Mouse (Mus musculus): ENCODE measurements at regions not wholly inside any gene's neighbourhood (a gene's known extent, or its start where the extent isn't known, plus 50 kb on each side); places are given as distances from the start of the nearest gene placed in this dataset.

DNA sequence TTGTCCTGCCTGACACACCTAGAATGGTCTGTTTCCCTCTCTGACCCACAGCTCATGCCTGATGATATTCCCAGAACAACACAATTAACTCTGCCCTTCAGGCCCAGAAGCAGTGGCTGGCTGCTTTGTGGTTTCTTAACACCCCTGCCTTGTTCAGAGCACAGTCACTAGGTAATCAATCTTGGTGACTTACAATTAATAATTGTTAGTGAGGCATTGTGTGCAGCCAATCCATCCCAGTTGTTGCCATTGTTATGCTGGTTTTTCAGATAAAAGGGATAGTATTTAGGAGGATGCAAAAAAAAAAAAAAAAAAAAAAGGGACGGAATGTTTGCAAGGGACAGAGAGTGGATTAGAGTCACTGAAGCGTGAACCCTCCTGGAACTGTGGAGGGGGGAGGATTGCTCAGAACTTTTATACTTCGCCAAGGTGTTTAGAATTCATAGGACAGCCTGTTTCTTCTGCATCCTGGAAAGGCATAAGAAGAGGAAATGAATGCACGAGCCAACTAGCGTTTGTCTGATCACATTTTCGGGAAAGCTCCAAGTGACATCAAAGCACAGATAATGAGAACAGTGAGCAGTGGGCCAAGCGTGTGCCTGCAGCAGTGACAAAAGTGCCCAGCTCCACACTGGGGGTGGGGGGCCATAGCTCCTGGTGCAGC lies 475.3 kb downstream of the Nedd1 start:
- DNase-seq (ENCODE audit: inconsistent age in 2 of 2, low spot score in 1 of 2): no peak

DNA sequence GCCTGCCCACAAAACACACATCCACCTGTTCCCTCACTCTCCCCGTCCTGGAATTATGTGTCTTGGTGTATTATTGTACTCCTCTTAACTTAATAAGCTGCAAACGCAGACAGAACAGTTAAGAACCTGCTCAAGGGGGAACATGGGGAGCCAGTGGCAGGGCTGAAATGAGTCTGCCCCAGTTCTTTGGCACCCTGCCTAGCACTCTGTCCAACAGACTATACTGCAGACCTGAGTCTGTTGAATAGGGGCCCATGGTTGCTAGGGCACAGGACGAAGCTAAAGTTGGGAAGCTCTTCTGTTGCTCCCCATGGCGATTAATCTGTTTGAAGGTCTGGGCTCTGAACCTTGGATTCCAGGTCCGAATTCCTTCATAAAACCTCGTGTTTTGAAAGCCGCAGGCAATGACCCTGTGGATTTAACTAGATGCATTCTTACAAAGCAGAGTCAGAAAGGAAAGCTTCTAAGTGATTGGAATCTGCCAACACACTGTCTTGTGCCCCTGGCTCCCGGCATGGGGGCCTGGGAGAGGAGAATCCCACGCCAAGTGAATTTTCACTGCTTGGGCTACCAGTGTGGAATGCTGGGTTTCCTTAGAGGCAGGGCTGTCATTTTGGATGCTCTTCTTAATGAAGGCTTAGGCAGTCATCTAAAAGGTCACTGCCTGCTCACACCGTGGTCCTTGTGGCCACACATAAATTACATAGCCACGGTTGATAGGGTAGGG lies 479.3 kb downstream of the Nedd1 start:
- no peak for DNase-seq (ENCODE audit: inconsistent age in 2 of 2, low spot score in 1 of 2)

DNA sequence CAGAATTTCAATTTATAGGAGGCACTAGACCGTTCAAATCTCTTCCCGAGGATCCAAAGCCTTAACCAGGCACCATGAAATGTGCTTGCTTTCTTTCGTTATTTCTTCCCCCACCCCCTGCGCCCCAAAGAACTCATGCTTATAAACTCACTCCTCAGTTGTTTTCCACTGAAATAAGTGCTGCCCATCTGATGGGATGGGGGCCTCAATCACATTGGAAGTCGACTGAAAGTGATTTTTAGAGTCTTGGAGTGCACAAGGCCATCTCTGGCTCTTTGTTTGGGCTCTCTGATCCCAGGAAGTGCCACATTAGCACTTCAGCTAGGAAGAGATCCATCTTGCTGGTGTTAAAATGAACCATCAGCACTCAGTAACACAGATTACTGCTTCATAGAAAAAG lies 484.3 kb downstream of the Nedd1 start:
- DNase-seq (ENCODE audit: inconsistent age in 2 of 2, low spot score in 1 of 2): no peak

DNA sequence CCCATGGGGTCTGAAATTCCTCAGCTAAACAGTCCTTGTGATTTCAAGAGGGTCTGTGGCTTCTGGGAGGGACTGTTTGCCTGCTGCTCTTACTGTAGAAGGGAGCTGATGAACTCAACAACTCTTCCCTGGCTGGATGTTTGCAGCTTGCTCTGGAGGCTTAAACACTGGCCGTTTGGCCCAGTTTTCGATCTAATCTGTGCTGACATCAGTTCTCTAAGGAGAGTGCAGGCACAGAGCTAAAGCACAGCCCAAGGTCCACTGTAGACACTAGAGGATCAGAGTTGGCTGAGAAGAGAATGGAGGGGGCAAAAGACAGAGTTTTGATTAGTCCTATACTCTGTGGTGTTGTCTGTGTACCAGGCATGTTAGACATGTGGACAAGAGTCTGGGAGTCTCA lies 490.1 kb downstream of the Nedd1 start:
- no peak for DNase-seq (ENCODE audit: inconsistent age in 2 of 2, low spot score in 1 of 2)

DNA sequence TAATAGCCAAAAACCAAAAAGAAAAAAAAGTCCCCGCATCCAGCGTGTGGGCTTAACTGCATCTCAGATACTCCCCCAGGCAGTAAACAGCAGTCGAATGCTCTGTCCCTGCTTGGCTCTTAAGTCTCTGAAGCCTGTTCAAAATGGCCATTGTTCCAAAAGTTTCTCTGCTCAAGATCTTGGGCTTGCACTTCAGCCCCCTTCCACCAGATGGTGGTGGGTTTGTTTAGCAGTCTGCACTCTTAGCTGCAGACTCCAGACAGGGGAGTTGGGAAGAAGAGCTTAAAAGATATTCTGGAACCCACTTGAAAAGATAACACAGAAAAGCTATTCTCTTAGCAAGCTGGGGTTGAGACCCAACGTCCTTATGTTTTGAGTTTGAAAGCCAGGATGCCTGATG lies 496.4 kb downstream of the Nedd1 start:
- no peak for DNase-seq (ENCODE audit: inconsistent age in 2 of 2, low spot score in 1 of 2)

DNA sequence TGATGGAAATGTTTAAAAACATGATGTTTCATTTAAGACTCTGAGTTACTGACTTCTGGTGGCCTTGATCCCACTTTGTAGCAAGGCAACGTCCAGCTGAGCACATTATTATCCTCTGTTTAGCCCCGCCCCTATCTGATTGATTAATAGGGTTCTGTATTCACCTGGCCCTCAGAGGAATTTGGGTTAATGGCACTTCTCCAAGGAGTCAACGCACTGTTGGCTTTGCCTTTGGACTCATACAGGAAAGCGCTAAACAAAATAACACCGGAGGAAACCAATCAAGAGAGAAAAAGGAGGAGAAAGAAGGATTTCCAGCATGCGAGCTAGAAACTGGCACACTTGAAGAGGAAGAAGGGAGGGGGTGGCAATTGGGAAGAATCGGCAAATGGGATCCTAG lies 497.1 kb downstream of the Nedd1 start:
- DNase-seq (ENCODE audit: inconsistent age in 2 of 2, low spot score in 1 of 2): no peak

DNA sequence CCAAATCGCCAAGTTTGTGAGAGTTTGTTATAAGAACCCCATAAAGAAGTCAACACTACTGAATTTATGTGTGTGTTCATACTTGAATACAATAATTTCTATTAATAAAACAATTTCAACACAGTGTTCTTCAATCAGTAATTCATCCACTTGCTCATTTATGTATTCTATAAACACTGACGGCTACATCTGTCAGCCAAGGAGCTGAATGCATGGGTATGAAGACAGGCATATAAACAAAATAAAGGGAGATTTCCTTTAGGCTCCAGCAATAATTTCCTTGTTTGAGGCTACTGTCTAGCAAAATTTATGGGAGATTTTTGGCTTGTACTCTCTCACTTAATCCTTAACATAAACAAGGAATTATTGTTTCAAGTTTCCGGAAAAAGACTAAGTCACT lies 502.9 kb downstream of the Nedd1 start:
- DNase-seq (ENCODE audit: inconsistent age in 2 of 2, low spot score in 1 of 2): no peak

DNA sequence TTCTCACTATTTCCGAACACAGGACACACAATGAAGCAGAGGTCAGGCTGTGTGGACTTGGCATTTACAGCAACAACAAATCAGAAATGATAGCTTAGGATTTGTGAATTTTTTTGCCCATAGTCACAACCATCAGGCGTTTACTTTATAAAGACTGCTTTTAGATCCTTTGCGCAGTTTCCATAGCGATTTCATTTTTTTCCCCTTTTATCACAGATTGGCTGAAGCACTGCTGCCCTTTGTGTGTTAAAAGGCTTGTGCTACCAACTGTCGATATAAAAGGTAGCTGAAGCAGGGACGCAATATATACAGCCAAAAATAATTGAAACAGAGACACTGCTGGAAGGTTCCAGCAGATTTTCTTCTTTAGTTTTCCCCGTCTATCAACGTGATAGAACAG lies 551.4 kb downstream of the Nedd1 start:
- DNase-seq (ENCODE audit: inconsistent age in 2 of 2, low spot score in 1 of 2): no peak

DNA sequence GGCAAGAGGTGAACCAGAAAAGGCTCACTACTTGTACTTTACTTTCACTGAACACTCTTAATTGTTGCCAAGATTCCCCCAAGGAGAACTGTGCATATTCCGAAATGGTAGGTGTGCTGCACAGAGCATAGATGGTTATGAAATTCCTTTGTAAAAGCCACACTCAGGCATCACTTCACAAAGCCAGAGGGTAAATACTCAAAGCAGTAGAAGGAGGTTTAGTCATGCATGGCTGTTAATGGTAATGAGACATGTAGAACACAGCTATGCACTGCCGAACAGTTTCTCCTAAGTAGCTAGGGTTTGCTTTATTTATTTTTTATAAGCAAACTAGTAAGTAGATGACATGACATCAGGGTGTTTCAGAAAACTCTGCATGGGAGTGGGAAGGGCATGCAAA lies 556.2 kb downstream of the Nedd1 start:
- no peak for DNase-seq (ENCODE audit: inconsistent age in 2 of 2, low spot score in 1 of 2)

DNA sequence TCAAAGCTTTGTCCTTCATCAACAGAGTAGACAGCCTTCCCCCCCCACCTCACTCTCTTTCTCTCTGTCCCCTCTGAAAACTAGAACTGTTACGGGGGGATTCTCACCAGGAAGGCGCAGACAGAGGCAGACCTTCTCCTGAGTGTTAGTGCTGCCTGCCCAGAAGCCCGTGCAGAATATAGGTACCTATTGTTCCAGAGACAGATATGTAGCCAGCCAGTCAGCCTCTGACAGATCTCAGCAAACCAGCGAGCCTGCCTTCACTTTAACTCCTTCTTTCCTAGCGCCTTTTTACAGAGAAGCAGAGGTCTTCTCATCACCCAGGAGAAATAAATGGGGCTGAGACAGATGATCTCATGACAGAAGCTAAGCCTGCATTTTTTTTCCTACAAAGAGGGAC lies 557.2 kb downstream of the Nedd1 start:
- no peak for DNase-seq (ENCODE audit: inconsistent age in 2 of 2, low spot score in 1 of 2)

DNA sequence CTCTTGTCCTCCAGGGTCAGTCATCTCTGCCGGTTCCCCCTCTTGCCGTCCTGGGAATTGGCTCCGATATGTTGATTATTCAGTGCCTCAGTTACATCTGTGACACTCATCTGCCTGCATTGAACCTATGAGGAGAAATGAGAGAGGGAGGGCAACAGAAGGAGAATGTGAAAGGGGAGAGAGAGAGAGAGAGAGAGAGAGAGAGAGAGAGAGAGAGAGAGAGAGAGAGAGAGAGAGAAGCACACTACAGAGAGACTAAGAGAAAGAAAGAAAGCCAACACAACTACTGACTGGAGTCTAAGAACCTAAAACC lies 557.6 kb downstream of the Nedd1 start:
- DNase-seq (ENCODE audit: inconsistent age in 2 of 2, low spot score in 1 of 2): no peak

DNA sequence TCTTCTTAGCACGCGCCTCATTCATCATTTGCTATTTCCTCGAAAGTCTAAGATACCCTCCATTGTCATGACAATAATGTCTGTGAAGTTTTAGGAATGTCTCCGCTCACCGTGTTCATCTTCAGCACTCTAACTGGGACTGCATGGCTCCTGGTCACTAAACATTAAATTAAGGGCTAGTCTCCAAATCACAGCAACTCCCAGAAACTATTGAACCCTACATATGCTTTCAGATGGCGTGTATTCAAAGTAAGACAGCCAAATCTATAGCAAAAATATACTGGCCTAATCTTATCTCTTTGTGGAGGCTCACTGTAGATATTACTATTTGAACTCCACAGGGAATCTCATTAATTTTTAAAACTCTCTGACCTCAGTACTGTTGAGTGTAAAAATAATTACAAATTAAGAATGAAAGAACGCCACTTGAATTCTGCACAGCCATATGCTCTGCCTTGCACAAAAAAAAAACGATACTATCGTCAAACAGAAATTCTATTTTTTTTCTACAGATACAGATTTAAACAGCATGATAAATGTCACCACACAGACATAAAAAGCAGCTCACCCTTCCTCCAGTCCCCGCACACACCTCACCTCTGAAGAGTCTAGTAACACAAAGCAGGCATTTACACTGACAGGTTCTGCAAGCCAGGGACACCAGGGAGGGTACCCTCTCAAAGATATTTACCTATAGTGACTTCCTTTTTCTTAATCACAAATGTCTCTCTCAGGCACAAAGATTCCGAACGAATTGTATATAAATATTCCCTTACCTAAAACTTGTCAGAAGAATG lies 558.2 kb downstream of the Nedd1 start:
- DNase-seq (ENCODE audit: inconsistent age in 2 of 2, low spot score in 1 of 2): no peak

DNA sequence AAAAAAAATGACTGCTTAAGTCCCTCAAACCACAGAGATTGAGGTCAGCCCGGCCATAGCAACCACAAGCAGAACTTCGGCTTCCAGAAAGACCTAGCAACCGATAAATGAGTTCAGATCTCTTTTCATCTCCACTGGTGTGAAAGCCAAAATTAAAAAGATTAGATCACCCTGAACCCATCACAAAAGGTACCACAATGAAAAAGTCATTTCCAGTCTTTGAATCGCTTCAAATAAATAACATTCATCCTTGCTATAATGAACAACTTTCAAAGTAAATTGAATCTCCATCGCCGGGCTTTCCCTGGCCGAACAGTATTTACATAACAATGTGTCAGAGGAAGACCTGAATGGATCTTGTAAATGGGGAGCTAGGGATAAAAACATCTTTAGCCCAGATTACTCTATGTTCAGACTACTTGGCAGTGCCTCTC lies 559.1 kb downstream of the Nedd1 start:
- DNase-seq (ENCODE audit: inconsistent age in 2 of 2, low spot score in 1 of 2): no peak

DNA sequence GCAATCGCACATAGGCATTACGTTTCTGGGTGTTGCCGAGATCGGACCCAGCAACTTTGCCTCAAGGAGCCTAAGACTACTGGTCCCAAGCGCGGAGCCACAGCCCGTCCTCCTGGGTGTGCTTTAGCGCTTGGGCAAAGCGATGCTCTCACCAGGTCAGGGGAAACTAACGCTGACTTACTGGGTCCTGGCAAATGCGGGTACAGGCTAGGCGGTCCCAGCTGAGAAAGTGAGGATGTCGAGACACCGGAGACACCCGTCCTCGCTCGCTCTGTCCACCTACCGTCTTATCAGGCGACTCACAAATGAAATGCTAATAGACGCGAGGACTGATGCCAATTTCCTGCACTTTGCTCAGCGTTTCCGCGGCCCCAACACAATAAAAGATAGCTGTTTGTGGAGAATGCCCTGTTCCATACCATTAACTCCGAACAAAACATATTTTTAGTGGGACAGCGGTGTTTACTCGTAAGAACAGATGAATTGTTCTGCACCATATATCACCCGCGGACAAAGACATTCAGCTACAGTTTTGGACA lies 559.7 kb downstream of the Nedd1 start:
- DNase-seq (ENCODE audit: inconsistent age in 2 of 2, low spot score in 1 of 2): peak; percentile 4 to 50

DNA sequence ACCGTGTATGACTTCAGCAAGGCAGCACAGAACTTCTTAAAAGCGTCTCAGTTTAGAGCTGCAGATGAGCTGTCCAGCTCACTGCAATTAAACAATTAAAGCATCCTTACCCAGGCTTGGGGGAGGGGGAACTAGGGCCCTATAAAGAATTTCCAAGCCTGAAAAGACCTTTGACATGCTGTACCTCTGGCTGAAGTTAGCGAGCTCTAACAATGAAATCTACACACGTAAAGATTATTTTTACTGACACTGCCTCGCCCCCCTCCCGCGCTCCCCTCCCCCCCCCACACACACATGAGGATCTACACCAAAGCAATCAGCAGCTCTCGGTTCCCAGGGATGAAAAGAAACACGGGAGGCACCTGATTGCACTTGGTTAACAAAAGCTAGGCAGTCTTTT lies 560.7 kb downstream of the Nedd1 start:
- DNase-seq (ENCODE audit: inconsistent age in 2 of 2, low spot score in 1 of 2): no peak

DNA sequence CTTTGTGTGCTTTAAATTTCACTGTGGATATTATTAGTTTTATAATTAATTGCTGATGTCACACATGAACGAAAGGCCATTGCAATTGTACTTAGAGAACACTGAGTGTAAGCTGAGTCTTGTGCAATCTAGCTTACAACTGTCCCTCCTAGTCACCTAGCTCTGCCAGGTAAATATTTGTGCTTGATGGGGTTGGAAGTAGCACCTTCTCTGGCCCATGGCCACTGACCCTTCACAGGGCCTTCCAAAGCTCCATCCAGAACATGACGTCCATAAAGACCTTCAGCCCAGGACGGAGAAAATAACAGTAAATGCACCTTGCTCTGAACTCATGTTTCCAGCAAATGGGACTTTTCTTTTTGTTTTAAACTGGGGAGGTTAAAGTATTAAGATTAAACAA lies 576.0 kb downstream of the Nedd1 start:
- DNase-seq (ENCODE audit: inconsistent age in 2 of 2, low spot score in 1 of 2): no peak

DNA sequence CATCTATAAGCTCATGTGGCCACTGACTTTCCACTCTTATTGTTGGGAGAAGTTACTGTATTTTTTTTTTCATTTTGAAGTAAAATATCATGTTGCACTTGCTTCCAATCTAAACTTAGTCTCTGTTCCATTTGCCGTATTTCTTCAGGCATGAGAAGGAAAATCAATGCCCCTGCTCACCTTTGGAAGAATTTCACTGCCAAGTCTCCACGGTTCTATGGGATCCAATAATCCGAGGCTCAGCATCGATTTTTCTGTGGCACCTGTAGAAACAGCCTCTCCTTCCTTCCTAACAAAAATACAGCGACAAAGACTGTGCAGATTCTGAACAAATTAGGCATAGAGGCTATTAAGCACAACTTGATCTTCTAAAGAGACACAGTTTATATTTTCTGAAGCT lies 586.7 kb downstream of the Nedd1 start:
- no peak for DNase-seq (ENCODE audit: inconsistent age in 2 of 2, low spot score in 1 of 2)

DNA sequence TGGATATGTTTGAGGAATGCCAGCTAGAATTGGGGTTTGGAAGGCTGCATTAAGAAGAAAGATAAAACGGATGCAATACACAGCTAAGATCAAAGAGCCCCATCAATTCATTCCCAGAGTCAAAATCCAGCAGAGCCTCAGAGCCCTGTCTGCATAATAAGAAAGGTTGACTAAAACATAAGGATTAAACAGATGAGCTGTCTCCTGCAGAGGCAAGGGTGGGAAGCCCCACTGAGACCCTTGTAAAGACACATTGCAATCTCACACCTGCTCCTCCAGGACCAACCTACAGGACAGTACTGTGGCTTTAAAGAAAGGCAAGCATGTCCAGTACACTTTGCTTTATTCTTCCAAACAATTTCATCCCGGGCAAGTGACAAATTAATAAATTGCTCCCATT lies 609.4 kb downstream of the Nedd1 start:
- DNase-seq (ENCODE audit: inconsistent age in 2 of 2, low spot score in 1 of 2): no peak

DNA sequence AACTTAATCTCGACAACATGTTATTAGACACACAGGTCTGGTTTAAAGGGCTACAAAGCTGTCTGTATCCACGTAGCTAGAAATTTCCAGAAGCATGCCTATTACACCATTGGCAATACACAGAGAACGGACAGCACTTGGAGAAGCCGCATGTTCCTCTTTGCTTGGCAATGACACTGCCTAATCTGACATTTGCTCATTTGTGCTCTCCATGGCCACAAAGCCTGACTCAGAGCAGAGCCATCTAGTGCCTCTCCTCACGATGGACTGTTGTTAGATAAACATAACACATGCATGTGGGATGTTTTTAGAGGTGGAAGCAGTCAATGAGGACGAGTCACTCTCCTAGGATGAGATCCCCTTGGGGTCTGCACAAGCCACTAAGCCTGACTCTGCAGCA lies 615.9 kb downstream of the Nedd1 start:
- no peak for DNase-seq (ENCODE audit: inconsistent age in 2 of 2, low spot score in 1 of 2)

DNA sequence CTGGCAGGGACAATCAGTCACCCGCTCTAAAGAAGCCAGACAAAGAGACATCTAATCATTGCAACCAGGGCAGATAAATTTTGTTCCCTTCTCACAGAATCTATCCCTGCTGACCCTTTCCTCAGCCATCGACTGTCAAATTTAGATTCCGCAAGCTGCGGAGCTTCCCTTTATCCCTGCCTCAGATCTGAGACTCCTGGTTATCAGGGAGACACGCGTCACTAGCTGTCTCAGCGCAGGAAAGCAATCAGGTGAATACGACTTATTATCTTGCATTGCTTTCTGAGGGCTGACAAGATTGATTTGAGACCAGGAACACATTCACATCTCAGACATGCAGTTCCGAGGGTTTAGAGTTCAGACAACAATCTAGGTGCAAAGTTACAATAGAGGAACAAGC lies 618.3 kb downstream of the Nedd1 start:
- DNase-seq (ENCODE audit: inconsistent age in 2 of 2, low spot score in 1 of 2): no peak

DNA sequence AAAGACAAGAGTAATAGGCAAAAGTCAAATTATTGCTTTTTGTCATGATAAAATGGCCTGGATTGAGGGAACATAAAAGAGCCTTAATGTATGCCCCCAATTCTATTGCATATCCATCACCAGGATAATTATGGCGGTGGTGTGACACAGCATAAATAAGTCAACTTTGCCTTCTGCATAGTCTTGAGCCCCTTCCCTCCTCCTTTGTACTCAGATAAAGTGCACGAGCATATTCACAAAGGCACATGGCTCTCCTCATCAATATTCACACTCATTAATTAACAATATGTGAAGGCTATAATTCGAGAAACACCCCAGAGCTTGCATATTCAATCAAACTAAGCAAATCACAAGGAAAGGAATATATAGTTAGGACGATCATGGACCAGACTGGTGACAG lies 619.5 kb downstream of the Nedd1 start:
- DNase-seq (ENCODE audit: inconsistent age in 2 of 2, low spot score in 1 of 2): no peak

DNA sequence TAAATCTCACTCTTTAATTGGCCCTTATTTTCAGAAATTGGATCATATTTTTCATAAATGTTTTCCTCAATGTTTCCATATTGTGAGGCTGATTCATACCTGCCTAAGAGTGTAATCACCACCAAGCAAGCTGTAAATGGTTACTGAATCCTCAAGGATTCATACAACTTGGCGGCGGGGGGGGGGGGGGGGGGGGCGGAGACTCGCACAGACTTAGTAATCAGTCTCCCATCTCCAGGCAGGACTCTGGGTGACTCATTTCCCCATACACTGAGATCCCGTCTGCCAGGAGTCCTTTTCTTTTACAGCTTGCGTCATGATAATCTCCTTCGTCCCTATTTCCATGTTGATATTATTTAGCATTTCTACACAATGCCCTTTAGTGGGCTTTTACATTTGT lies 624.7 kb downstream of the Nedd1 start:
- DNase-seq (ENCODE audit: inconsistent age in 2 of 2, low spot score in 1 of 2): no peak
